Mouse (Mus musculus) G1E (cell line): ENCODE data around the gene Ccdc9b. TPM values are rescaled to one million over a fixed set of nuclear protein-coding genes. Genes with fewer than 3 reads are reported as not detected.

ENCODE experiments used
- ATAC-seq: 2 replicates; pipeline ENCODE4 v1.8.0; 2016; ENCODE audit warnings: mild to moderate bottlenecking; ENCODE audit not compliant: insufficient number of reproducible peaks, poor library complexity, low FRiP score, severe bottlenecking; ENCODE audit errors: extremely low read depth
- DNase-seq: peaks from one replicate; pipeline ENCODE4 v3.0.0; 2012; ENCODE audit warnings: low spot score
- H3K27me3 ChIP-seq: 2 replicates; pipeline ENCODE4 v1.6.1; 2012; ENCODE audit warnings: mild to moderate bottlenecking, low read length, inconsistent platforms; ENCODE audit not compliant: insufficient read depth
- H3K36me3 ChIP-seq: replicated peaks from 2 replicates; pipeline ENCODE3; 2012; ENCODE audit warnings: mild to moderate bottlenecking, inconsistent platforms
- H3K4me1 ChIP-seq: 2 replicates; pipeline ENCODE4 v1.6.1; 2012; ENCODE audit warnings: low read depth, low read length, inconsistent platforms, mixed read lengths; ENCODE audit not compliant: insufficient read depth
- H3K4me3 ChIP-seq: 2 replicates; pipeline ENCODE4 v1.5.1; 2012; ENCODE audit warnings: low read depth, mild to moderate bottlenecking, inconsistent platforms, low read length, moderate library complexity, mixed read lengths
- H3K9me3 ChIP-seq: replicated peaks from 2 replicates; pipeline ENCODE4 v1.6.1; 2012; ENCODE audit warnings: inconsistent platforms
- CTCF ChIP-seq: IDR thresholded peaks from 2 replicates; pipeline ENCODE4 v1.5.1; 2012; ENCODE audit warnings: low read depth, low read length, inconsistent platforms, mixed read lengths
- GATA1 ChIP-seq: IDR thresholded peaks from 2 replicates; pipeline ENCODE4 v1.6.1; 2012; ENCODE audit warnings: borderline replicate concordance, low read length, inconsistent platforms, mixed read lengths
- GATA2 ChIP-seq: IDR thresholded peaks from 2 replicates; pipeline ENCODE4 v1.6.1; 2012; ENCODE audit warnings: low read depth, low read length, inconsistent platforms, borderline replicate concordance
- POLR2AphosphoS5 ChIP-seq: IDR thresholded peaks from 2 replicates; pipeline ENCODE4 v1.6.1; 2012; ENCODE audit warnings: low read depth, low read length, inconsistent platforms; ENCODE audit not compliant: insufficient replicate concordance
- TAL1 ChIP-seq: conservative IDR thresholded peaks from 2 replicates; pipeline ENCODE4 v1.6.1; 2012; ENCODE audit warnings: low read depth, low read length, inconsistent platforms, mixed read lengths
- polyA plus RNA-seq: library from polyadenylated mRNA; stranded (reverse); fragments of >175 nt; gene quantifications from 2 replicates; pipeline ENCODE4 v1.2.3, GENCODE M21; 2012
- total RNA-seq, 2 experiments: library from RNA; stranded (forward) in 1 of 2; stranded (reverse) in 1 of 2; fragments of 200-1000 nt in 1 of 2; fragments of >200 nt in 1 of 2; fragmentation: Nextera tagmentation in 1 of 2; gene quantifications; 2 replicates each; pipeline ENCODE4 v1.2.3; 2014 to 2017

Ccdc9b gene
- total and polyA plus RNA-seq, 3 experiments, result 0.05 TPM; not detected in 2

GRCm38 (mm10) chr2:118774536-118774935, 12.1 kb upstream of the Ccdc9b start:
- Histone ChIP-seq H3K36me3 (no peaks in the 10 kb centered on the region), H3K27me3 (peaks cover 37% of the 10 kb centered on the region), H3K9me3 (no peaks in the 10 kb centered on the region), H3K4me1 (peaks cover 2% of the 10 kb centered on the region), H3K4me3 (no peak overlapping the region)
- TF ChIP-seq GATA2, result no peak
- TF ChIP-seq POLR2AphosphoS5, result no peak
- no peak for TF ChIP-seq TAL1
- TF ChIP-seq GATA1, result no peak
- ATAC-seq, result no peak
- no peak for DNase-seq

DNA sequence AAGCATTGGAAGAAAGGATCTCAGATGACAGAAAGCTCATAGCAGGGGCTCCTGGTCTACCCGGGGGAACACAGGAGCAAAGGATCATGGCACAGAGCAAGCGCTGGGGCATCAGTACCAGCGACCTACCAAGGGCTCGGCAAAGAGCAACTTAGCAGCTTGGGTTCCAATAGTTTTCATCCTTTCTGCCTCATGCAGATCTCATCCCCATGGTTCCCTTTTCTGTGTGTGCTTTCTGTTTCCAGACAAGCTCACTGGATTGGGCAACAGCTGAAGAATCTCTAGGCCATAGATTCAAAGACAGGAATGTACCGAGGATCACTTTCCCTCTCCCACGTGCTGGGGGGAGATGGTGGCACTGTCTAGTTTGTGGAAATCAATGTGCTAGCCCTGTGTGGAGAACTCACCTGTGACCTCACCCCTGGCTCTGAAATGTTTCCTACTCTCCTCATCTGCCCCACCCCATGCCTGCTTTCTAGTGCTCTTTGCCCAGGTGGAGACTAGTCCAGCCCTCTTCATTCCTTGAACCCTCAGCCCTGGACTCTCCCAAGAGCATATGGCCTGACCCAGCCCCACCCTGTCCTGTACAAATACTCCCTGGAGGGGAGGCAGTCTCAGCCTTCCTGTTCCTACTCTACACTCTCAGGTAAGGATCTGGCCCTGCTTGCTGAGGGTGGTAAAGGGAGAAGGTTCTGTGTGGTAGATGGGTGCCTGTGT, 9.9 kb upstream of the Ccdc9b start, which contains the start of gene Phgr1:
Gene Phgr1 (plus strand): TSS at position 612 of the 717 bp plus-strand sequence.
- H3K4me3 ChIP-seq, result no peak within 1 kb of the TSS
- H3K36me3 ChIP-seq, result no peaks in the 10 kb centered on the region
- H3K4me1 ChIP-seq, result no peaks in the 10 kb centered on the region
- no peak for DNase-seq
- H3K9me3 ChIP-seq, result no peaks in the 10 kb centered on the region
- no peak for TF ChIP-seq CTCF
- no peak for TF ChIP-seq TAL1
- TF ChIP-seq GATA2, result no peak
- no peak for TF ChIP-seq GATA1
- TF ChIP-seq POLR2AphosphoS5, result no peak
- ATAC-seq, result no peak
- peaks cover 34% of the 10 kb centered on the region for H3K27me3 ChIP-seq

DNA sequence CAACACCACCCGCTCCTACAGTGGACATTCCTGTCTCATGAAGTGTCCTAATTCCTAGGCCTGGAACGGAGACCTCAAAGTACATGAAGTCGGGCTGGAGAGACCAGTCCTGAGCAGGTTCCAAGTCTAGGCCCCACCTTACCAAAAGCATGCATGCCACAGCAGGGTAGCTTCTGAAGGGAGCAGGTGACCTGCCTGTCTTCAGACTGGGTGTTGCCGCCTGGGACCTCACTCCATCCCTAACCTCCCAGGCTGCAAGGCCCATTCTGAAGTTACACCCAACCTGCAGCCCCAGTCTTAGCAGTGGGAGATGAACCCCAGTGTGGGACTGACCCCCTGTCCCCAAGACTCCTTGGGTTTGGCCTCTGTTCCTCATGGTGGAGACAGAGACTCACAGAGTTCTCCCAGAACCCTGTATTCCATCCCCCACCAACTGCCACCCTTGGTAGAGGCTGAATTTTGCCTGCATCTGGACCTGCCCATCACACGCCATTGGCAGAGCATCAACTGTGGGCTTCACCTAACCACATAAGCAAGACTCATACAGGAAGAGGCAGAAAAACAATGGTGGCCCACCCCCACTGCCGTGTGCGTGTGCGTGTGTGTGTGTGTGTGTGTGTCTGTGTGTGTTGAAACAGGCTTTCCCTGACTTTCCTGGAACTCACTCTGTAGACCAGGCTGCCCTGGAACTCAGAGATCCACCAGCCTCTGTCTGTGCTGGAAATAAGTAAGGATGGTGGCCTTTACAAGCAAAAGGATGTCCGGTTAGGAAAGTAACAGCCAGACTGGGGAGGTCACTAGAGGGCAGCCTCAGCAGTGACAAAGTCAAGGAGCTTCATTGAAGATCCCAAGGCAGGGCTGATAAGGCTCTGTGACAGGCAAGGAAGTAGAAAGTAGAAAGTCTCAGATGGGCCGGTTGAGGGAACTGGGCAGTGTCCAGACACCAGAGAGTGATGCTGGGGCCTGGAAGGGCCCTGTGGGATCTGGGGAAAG, 3.9 kb upstream of the Ccdc9b start:
- no peak for ATAC-seq
- Histone ChIP-seq H3K4me3 (no peak overlapping the region), H3K4me1 (peaks cover 27% of the 10 kb centered on the region), H3K27me3 (peaks cover 59% of the 10 kb centered on the region), H3K9me3 (no peaks in the 10 kb centered on the region), H3K36me3 (no peaks in the 10 kb centered on the region)
- no peak for DNase-seq
- TF ChIP-seq GATA1, result no peak
- TF ChIP-seq TAL1, result no peak
- TF ChIP-seq CTCF, result no peak
- TF ChIP-seq POLR2AphosphoS5, result no peak
- no peak for TF ChIP-seq GATA2

- no peaks in the 10 kb centered on the region for H3K9me3 ChIP-seq
- peaks cover 69% of the 10 kb centered on the region for H3K27me3 ChIP-seq
- DNase-seq (no peak), ATAC-seq (no peak)
- peaks cover 27% of the 10 kb centered on the region for H3K4me1 ChIP-seq
- no peaks in the 10 kb centered on the region for H3K36me3 ChIP-seq
- no peak overlapping the region for H3K4me3 ChIP-seq
- TF ChIP-seq GATA2 (no peak), POLR2AphosphoS5 (no peak)
Measured at GRCm38 (mm10) chr2:118764875-118765274, 2.4 kb upstream of the Ccdc9b start.

GRCm38 (mm10) chr2:118764094-118764831, 1.8 kb upstream of the Ccdc9b start:
- no peak overlapping the region for H3K4me3 ChIP-seq
- no peak for DNase-seq
- H3K4me1 ChIP-seq, result peaks cover 33% of the 10 kb centered on the region

GRCm38 (mm10) chr2:118763469-118763868, 1.0 kb upstream of the Ccdc9b start:
- no peak for ATAC-seq
- H3K36me3 ChIP-seq, result no peaks in the 10 kb centered on the region
- DNase-seq, result no peak
- peaks cover 77% of the 10 kb centered on the region for H3K27me3 ChIP-seq
- H3K4me1 ChIP-seq, result peaks cover 36% of the 10 kb centered on the region
- TF ChIP-seq GATA2 (no peak), TAL1 (no peak), GATA1 (no peak), CTCF (no peak), POLR2AphosphoS5 (no peak)
- H3K4me3 ChIP-seq, result no peak overlapping the region
- H3K9me3 ChIP-seq, result no peaks in the 10 kb centered on the region

More at GRCm38 (mm10) chr2:118764094-118764831, 1.8 kb upstream of the Ccdc9b start:
- Histone ChIP-seq H3K27me3 (peaks cover 72% of the 10 kb centered on the region), H3K9me3 (no peaks in the 10 kb centered on the region), H3K36me3 (no peaks in the 10 kb centered on the region)
- TF ChIP-seq GATA2 (no peak), CTCF (peak; percentile 36)
- no peak for ATAC-seq
